Mouse (Mus musculus) thymus, adult 2 months (tissue): ENCODE results near the gene Ccdc42. TPM values are rescaled to one million over a fixed set of nuclear protein-coding genes. Genes with fewer than 3 reads are reported as not detected.

Source experiments
- DNase-seq: peaks from one replicate; pipeline ENCODE4 v3.0.0; 2021
- H3K27ac ChIP-seq: fragments of 200-500 bp; 2 replicates; pipeline ENCODE4 v1.5.1; 2012; ENCODE audit warnings: low read length, control low read depth; ENCODE audit not compliant: control insufficient read depth, insufficient read depth
- H3K27me3 ChIP-seq: fragments of 200-500 bp; 2 replicates; pipeline ENCODE4 v1.6.1; 2012; ENCODE audit warnings: mild to moderate bottlenecking, low read length, moderate library complexity, mixed read lengths; ENCODE audit not compliant: control insufficient read depth, insufficient read depth
- H3K36me3 ChIP-seq: fragments of 200-500 bp; 2 replicates; pipeline ENCODE4 v1.6.1; 2012; ENCODE audit warnings: mild to moderate bottlenecking, low read length, moderate library complexity; ENCODE audit not compliant: control insufficient read depth, insufficient read depth
- H3K4me1 ChIP-seq: fragments of 200-500 bp; replicated peaks from 2 replicates; pipeline ENCODE4 v1.6.1; 2012; ENCODE audit warnings: low read length; ENCODE audit not compliant: control insufficient read depth, insufficient read depth
- H3K4me3 ChIP-seq: fragments of 200-500 bp; 2 replicates; pipeline ENCODE4 v1.5.1; 2012; ENCODE audit warnings: mild to moderate bottlenecking, low read length, control low read depth, moderate library complexity; ENCODE audit not compliant: control insufficient read depth, insufficient read depth
- CTCF ChIP-seq: fragments of 200-500 bp; IDR thresholded peaks from 2 replicates; pipeline ENCODE4 v1.5.1; 2012; ENCODE audit warnings: mild to moderate bottlenecking, control low read depth, low read length, moderate library complexity, borderline replicate concordance; ENCODE audit not compliant: control insufficient read depth, poor library complexity, insufficient read depth; ENCODE audit errors: extremely low read depth
- POLR2A ChIP-seq: fragments of 200-500 bp; IDR thresholded peaks from 2 replicates; pipeline ENCODE4 v1.6.1; 2012; ENCODE audit warnings: mild to moderate bottlenecking, low read length, control low read depth, moderate library complexity; ENCODE audit not compliant: control insufficient read depth, poor library complexity, insufficient read depth; ENCODE audit errors: extremely low read depth
- WGBS: fragments of 180-500 bp; shearing (Covaris S2); methylation state at CpG from one replicate; pipeline ENCODE4 v1.1.7; 2018; 5-methylcytosine and 5-hydroxymethylcytosine counted together
- polyA plus RNA-seq: library from polyadenylated mRNA; depleted of rRNA; stranded (reverse); fragments of >200 nt; gene quantifications from 2 replicates; pipeline ENCODE4 v1.2.3, GENCODE M21; 2012; rRNA removed

Gene Ccdc42
- polyA plus RNA-seq, 1 experiment, result not detected

- Histone ChIP-seq H3K27ac (no peak overlapping the region), H3K4me3 (no peak overlapping the region), H3K36me3 (no peaks in the 10 kb centered on the region), H3K27me3 (no peaks in the 10 kb centered on the region), H3K4me1 (no peaks in the 10 kb centered on the region)
- TF ChIP-seq POLR2A (no peak), CTCF (no peak)
- no peak for DNase-seq
- 89% methylated on average over 6 of the region's 6 CpGs for WGBS
Measured at GRCm38 (mm10) chr11:68644781-68645180, 58.0 kb downstream of the Ccdc42 start.

Other genes starting within 250 kb of the Ccdc42 start
- gene Ntn1, start 186.2 kb upstream of the Ccdc42 start, polyA plus RNA-seq, result 16.6 and 20.4 TPM in 2 replicates
- gene Pik3r5, start 154.9 kb upstream of the Ccdc42 start, polyA plus RNA-seq, result 105 and 108 TPM in 2 replicates
- 2.5 and 3.7 TPM in 2 replicates for gene Pik3r6, start 84.0 kb upstream of the Ccdc42 start, polyA plus RNA-seq
- gene Mfsd6l, start 30.8 kb upstream of the Ccdc42 start, polyA plus RNA-seq, result 0.24 and 0.65 TPM in 2 replicates
- gene Myh10, start 104.5 kb downstream of the Ccdc42 start, polyA plus RNA-seq, result 5.6 and 5.7 TPM in 2 replicates